Mouse (Mus musculus) naive thymus-derived CD4-positive, alpha-beta T cell, adult 2 months (primary cell): ENCODE measurements around the gene Dok3.
A peak's percentile ranks its signal among the peaks of the same experiment; 100 is the strongest.
"Not testable (repeated sequence)": the region's sequence is repeated elsewhere in the genome, so short reads cannot be mapped to it uniquely, and the experiment has no call there.

Source experiments
- DNase-seq: peaks from one replicate; pipeline ENCODE4 v3.0.0-alpha.2; 2011; ENCODE audit warnings: low read depth

Gene Dok3

GRCm38 (mm10) chr13:55529198-55529915, at the start of gene Dok3:
Gene Dok3 (minus strand): TSS chr13:55529296.
- DNase-seq: no peak

DNA sequence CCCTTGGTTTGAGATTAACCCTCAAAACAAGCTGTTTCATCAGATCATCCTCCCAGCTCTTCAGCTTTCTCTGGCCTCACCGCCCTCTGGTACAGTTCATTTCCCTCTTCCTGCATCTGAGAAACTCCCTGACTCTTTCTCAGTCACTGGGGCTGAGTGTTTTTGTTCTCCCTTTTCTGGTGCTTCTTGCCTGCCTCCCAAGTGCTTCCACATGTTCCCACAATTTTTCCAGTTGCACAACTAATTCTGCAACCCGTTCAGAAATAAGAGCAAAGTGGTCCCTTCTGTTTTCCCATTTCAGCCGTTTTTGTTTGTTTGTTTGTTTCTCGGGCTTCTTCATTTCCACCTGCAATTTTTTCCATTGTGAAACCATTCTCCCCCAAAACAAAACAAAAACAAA, 49.0 kb upstream of the Dok3 start:
- no peak for DNase-seq

- DNase-seq: not testable (repeated sequence)
These were observed 47.8 kb upstream of the Dok3 start for GRCm38 (mm10) chr13:55576872-55577271.

- no peak for DNase-seq
These were observed 46.8 kb upstream of the Dok3 start for GRCm38 (mm10) chr13:55575932-55576331.

DNA sequence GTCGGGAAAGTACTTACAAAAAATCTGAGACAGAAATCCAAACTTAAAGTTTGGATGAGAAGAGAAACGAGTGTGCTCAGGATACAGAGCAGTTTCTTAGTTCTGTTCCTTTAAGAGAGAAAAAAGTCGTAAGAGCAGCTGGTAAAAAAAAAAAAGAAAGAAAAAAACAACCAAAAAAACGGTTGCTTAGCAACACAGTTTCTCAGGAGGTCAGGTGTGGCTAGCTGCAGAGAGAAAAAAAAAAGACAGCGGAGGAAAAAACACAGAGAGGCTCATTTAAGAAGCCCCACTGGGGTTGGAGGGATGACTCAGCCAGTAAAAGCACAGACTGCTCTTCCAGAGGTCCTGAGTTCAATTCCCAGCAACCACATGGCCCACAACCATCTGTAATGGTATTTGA, 45.2 kb upstream of the Dok3 start:
- DNase-seq: no peak

- DNase-seq: no peak
These were observed 44.3 kb upstream of the Dok3 start, which contains the start of gene Tmed9 for GRCm38 (mm10) chr13:55573432-55573831. Gene Tmed9 (plus strand): TSS chr13:55573732.

GRCm38 (mm10) chr13:55571977-55572376, 42.9 kb upstream of the Dok3 start:
- DNase-seq: no peak

GRCm38 (mm10) chr13:55571027-55571751, 42.1 kb upstream of the Dok3 start, which contains the start of gene Fam193b:
Gene Fam193b (minus strand): TSS chr13:55571120.
- peak; percentile 94 for DNase-seq

DNA sequence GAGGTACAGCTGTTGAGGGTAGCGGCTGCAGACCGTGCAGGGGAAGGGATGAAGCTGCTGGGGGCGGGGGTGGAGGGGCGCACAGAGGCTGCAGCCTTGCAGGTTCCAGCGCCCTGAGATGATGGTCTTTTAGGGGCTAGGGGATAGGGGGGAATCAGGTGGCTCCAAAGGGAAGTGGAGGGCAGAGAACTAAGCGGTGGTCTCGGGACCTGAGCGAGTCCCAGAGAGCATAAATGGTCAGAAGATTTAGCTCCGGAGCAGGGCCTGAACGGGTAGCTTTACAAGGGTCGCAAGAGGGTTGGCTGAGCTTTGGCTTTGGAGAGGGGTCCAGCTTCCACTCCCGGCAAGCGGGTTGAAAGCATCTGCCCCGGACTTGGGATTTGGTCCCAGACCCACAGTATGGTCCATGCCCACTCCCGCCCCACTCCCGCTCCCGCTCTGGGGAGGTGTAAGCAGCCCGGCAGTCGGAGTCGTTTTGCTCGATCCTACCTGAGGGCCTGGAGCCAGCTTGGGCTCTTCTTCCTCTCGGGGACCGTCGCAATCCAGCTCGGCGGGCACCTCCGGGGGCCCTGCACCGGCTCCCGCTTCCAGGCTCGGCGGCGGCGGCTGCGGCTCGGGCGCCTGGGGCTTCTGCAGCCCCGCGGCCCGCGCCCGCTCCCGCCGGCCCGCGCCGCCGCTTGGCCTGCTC, 41.3 kb upstream of the Dok3 start:
- DNase-seq: peak; percentile 37

- peak; percentile 18 for DNase-seq
These were observed 40.7 kb upstream of the Dok3 start for GRCm38 (mm10) chr13:55569726-55570285.

DNA sequence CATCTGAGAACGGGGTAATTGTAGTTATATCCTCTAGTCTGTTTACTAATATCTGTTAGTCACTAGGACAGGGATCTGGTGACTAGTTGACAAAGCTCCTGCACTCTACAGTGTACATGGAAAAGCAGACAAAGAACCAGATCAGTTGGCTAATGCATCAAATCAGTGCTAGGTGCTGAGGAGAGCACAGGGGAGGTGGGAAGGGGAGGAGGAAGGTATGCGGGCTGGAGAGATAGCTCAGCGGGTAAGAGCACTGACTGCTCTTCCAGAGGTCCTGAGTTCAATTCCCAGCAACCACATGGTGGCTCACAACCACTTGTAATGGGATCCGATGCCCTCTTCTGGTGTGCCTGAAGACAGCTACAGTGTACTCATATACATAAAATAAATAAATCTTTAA, 39.4 kb upstream of the Dok3 start:
- not testable (repeated sequence) for DNase-seq

DNA sequence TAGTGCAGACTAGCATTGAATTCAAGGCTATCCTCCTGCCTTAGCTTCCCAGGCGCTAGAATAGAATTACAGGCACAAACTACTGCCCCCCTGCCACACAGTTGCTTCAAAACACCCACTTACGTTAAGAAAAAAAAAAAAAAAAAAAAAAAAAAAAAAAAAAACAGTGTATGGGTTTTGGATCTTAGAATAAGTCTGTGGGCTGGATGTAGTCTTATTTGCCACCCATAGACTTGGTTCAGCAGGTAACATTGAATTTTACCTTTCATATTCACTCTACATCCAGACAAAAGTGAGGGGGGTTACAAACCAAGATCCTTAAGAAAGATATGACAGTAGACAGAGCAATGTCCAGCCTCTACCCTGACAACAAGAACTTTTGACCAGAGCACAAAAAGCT, 38.9 kb upstream of the Dok3 start:
- DNase-seq: no peak

DNA sequence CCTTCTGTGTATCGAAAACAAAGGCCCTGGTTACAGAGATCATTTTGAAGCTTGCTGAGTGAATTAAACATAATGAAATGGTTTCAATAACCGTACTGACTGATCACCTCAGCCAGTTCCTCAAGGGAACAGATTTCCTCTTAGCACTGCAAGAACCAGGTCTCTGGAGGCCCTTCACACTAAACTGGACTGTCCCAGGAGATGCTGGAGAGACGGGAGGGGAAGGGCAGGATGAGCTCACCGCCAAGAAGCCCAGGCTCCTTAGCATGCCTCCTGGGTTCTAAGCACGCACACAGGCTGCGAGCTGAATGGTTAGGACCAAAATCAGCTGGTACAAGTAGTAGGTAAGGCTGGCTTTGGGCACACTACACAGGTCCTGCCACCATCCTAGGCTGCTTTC, 37.9 kb upstream of the Dok3 start:
- DNase-seq: no peak

DNA sequence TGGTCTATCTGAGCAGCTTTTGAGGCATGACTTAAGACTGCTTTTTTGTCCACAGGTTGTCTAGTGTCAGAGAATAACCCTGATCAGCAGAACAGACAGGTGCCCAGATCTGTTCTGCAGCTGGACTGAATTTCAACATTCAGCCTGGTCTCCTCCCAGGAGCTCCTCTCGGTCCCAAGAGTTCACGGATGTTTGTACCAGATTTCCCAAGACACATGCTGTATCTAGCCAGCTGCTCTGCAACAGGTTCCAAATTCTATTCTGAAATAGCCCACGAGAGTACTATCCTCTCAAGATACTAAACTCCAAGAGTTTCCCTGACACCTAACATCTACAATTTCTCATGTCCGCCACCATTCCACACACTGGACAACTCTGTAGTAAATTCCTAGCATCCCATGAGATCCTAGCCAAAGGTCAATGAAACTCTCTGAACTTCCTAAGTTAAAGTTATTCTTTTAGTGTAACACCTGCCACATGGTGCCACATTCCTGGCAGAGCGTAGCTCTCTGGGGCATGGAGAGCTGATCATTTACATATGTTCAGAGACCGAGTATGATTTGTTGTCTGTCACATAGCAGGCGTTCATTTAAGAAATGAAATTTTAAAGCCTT, 34.3 kb upstream of the Dok3 start:
- no peak for DNase-seq

GRCm38 (mm10) chr13:55557499-55557898, 28.4 kb upstream of the Dok3 start:
- no peak for DNase-seq

GRCm38 (mm10) chr13:55555921-55556320, 26.8 kb upstream of the Dok3 start:
- no peak for DNase-seq

DNA sequence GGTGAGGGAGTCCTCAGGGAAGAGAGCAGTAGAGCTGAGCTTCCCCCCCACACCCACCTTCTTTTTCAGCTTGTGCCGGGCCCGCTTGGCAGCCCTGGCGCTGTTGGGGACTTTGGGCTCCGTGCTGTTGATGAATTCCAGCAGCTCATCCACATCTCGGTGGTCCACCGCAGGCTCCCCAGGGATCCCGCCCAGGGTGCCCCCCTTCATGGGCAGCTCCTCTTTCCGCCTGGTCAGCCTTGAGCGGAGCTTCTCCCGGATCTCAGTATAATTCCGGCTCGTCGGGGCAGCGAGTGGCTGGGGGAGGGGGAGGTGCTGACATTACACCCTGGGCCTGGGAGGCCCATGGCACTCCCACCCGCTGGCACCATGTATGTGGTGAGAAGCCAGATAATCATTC, 20.0 kb upstream of the Dok3 start:
- DNase-seq: no peak

DNA sequence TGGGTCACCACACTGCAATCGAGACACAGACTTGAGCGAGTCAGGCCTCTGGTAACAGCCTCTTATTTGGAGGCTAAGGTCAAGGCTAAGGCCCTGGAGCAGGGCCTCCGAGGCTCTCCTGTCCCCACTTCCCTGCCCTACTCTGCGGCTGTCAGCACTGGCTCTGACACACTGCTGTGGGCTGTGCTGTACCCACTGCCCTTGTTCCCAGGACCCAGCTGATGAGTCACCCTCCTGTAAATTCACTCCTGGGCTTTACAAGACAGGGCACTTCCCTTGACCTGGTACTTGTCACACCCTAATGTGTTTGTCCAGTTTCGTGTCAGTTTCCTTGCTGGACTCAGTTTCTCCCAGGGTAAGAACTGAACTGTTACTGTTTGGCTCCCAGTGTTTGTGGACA, 19.3 kb upstream of the Dok3 start:
- DNase-seq: no peak

GRCm38 (mm10) chr13:55547916-55548315, 18.8 kb upstream of the Dok3 start:
- no peak for DNase-seq

- no peak for DNase-seq
These were observed 15.7 kb upstream of the Dok3 start for GRCm38 (mm10) chr13:55544792-55545191.

GRCm38 (mm10) chr13:55543447-55543846, 14.4 kb upstream of the Dok3 start:
- no peak for DNase-seq

DNA sequence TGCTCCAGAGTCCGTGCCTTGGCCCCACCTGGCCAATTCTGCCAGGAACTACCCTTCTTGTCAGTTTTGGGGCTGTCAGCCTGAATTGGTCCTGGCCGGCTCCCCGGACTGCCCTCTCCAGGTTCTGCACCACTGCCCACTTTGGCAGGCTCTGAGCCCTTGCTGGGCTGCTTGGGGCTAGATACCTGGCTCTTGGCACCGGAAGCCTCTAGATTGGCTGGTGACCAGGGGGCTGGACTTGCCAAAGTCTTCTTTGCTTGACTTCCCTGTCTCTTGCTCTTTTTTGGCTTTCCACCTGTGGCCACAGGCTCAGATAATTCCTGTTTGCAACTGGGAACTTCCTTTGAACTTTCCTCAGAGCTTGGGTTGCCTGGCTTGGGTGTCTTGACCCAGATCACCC, 13.8 kb upstream of the Dok3 start:
- no peak for DNase-seq
